Mouse (Mus musculus) neural tube, embryonic 12.5 days (tissue): ENCODE measurements at regions not wholly inside any gene's neighbourhood (a gene's known extent, or its start where the extent isn't known, plus 50 kb on each side); places are given as distances from the start of the nearest gene placed in this dataset.

Experiments used
- ATAC-seq: fragments of 200-750 bp; cut with Nextera tagmentation; 2 replicates; pipeline ENCODE4 v1.8.0; 2017; ENCODE audit warnings: low read depth, mild to moderate bottlenecking, moderate TSS enrichment, moderate library complexity; ENCODE audit not compliant: low FRiP score
- H3K27ac ChIP-seq: fragments of 300-500 bp; sonication (generic); 2 replicates; pipeline ENCODE4 v1.5.1; 2016
- H3K27me3 ChIP-seq: fragments of 300-500 bp; sonication (generic); replicated peaks from 2 replicates; pipeline ENCODE4 v1.6.1; 2016; ENCODE audit warnings: mild to moderate bottlenecking
- H3K36me3 ChIP-seq: fragments of 300-500 bp; sonication (generic); 2 replicates; pipeline ENCODE4 v1.6.1; 2016; ENCODE audit warnings: mild to moderate bottlenecking
- H3K4me1 ChIP-seq: fragments of 300-500 bp; sonication (generic); 2 replicates; pipeline ENCODE4 v1.6.1; 2016
- H3K4me2 ChIP-seq: fragments of 300-500 bp; sonication (generic); replicated peaks from 2 replicates; pipeline ENCODE4 v1.6.1; 2016; ENCODE audit warnings: mild to moderate bottlenecking
- H3K4me3 ChIP-seq: fragments of 300-500 bp; sonication (generic); 2 replicates; pipeline ENCODE4 v1.5.1; 2016
- H3K9ac ChIP-seq: fragments of 300-500 bp; sonication (generic); 2 replicates; pipeline ENCODE4 v1.6.1; 2016; ENCODE audit warnings: mild to moderate bottlenecking
- H3K9me3 ChIP-seq: fragments of 300-500 bp; sonication (generic); 2 replicates; pipeline ENCODE4 v1.6.1; 2016; ENCODE audit warnings: mild to moderate bottlenecking
- WGBS: fragments of 180-500 bp; shearing (Covaris S2); methylation state at CpG from one replicate; pipeline ENCODE4 v1.1.7; 2016; 5-methylcytosine and 5-hydroxymethylcytosine counted together

DNA sequence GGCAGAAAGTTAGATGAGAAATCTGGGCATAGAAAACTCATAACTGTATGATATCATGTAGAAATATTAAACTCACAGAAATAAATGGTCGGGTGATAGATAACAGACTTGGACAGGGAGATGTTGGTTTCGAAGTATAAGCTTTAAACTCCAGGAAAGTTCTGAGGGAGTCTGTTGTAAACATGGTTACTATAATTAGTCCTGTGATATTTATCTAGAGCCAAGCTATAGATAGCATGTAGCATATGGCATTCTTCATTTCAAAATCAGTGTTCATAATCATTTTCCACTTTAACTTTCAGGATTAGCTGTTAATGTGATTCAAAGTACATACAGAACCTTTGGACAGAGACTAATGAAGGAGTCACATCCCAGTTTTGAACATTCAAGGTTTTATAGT, 387.5 kb upstream of the Xrcc4 start:
- 88% methylated on average over 2 of the region's 2 CpGs for WGBS
- no peaks in the 10 kb centered on the region for H3K36me3 ChIP-seq
- no peak overlapping the region for H3K27ac ChIP-seq
- H3K9ac ChIP-seq: no peak overlapping the region
- H3K4me3 ChIP-seq: no peak overlapping the region
- no peaks in the 10 kb centered on the region for H3K9me3 ChIP-seq
- no peak overlapping the region for H3K4me2 ChIP-seq
- no peaks in the 10 kb centered on the region for H3K4me1 ChIP-seq
- ATAC-seq: no peak
- no peaks in the 10 kb centered on the region for H3K27me3 ChIP-seq

DNA sequence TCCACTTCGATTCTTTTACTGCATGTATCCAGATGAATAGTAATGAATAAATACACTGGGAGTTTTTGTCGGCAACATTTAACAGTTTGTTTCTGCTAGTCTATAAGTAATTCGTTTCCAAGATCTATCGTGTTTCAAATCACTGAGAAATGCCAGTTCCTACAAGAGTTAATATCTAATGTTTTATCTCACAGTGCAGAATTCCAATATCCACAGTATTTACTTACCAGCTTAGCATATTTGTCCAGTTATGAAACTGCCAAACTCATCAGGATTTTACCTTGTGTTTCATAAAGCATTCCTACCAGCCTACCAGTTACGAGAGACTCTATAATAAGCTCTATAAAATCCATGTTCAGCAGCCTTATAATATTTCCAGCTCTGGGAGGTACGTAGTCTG, 385.1 kb upstream of the Xrcc4 start:
- ATAC-seq: no peak
- Histone ChIP-seq H3K27me3 (no peaks in the 10 kb centered on the region), H3K4me2 (no peak overlapping the region), H3K36me3 (no peaks in the 10 kb centered on the region), H3K27ac (no peak overlapping the region), H3K4me1 (no peaks in the 10 kb centered on the region), H3K4me3 (no peak overlapping the region), H3K9me3 (no peaks in the 10 kb centered on the region), H3K9ac (no peak overlapping the region)
- WGBS: 92% methylated on average over 6 of the region's 6 CpGs

DNA sequence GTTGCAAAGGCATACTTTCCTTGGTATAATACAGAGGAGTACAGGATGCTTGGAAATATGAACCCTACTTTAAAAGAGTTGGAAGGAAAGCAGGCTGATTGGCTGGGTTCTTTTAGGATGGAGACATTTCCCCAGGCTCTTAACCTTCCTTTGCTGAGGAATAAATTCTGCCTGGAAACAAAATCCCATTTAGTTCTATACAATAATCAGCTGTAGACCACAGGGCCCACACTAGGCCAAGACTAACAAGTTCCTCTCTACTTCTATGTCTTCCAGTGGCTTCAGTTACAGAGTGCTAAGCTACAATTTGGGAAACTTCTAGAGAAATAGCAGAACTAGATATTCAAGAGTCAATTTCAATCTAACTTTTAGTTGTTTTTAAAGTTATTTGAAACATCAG, 384.6 kb upstream of the Xrcc4 start:
- no peaks in the 10 kb centered on the region for H3K27me3 ChIP-seq
- H3K4me2 ChIP-seq: no peak overlapping the region
- H3K27ac ChIP-seq: no peak overlapping the region

GRCm38 (mm10) chr13:90473041-90473825, 383.8 kb upstream of the Xrcc4 start:
- Histone ChIP-seq H3K4me3 (no peak overlapping the region), H3K36me3 (no peaks in the 10 kb centered on the region), H3K27me3 (no peaks in the 10 kb centered on the region), H3K27ac (no peak overlapping the region), H3K4me2 (no peak overlapping the region), H3K9ac (no peak overlapping the region), H3K4me1 (no peaks in the 10 kb centered on the region), H3K9me3 (no peaks in the 10 kb centered on the region)
- ATAC-seq: no peak
- 83% methylated on average over 8 of the region's 8 CpGs for WGBS

More for the DNA sequence above, 384.6 kb upstream of the Xrcc4 start:
- H3K9ac ChIP-seq: no peak overlapping the region
- H3K4me1 ChIP-seq: no peaks in the 10 kb centered on the region
- no peaks in the 10 kb centered on the region for H3K36me3 ChIP-seq
- no peaks in the 10 kb centered on the region for H3K9me3 ChIP-seq
- H3K4me3 ChIP-seq: no peak overlapping the region
- ATAC-seq: no peak

- Histone ChIP-seq H3K9ac (no peak overlapping the region), H3K4me3 (no peak overlapping the region), H3K27me3 (no peaks in the 10 kb centered on the region), H3K4me2 (no peak overlapping the region), H3K9me3 (no peaks in the 10 kb centered on the region), H3K27ac (no peak overlapping the region), H3K4me1 (no peaks in the 10 kb centered on the region), H3K36me3 (no peaks in the 10 kb centered on the region)
- no peak for ATAC-seq
- WGBS: 78% methylated on average over 5 of the region's 5 CpGs
These were observed 376.7 kb upstream of the Xrcc4 start for GRCm38 (mm10) chr13:90466096-90466495.

GRCm38 (mm10) chr13:90464051-90464450, 374.6 kb upstream of the Xrcc4 start:
- WGBS: 83% methylated on average over 2 of the region's 2 CpGs
- Histone ChIP-seq H3K4me3 (no peak overlapping the region), H3K36me3 (no peaks in the 10 kb centered on the region), H3K9me3 (no peaks in the 10 kb centered on the region), H3K9ac (no peak overlapping the region), H3K4me2 (no peak overlapping the region), H3K27ac (no peak overlapping the region), H3K4me1 (no peaks in the 10 kb centered on the region), H3K27me3 (no peaks in the 10 kb centered on the region)
- no peak for ATAC-seq

DNA sequence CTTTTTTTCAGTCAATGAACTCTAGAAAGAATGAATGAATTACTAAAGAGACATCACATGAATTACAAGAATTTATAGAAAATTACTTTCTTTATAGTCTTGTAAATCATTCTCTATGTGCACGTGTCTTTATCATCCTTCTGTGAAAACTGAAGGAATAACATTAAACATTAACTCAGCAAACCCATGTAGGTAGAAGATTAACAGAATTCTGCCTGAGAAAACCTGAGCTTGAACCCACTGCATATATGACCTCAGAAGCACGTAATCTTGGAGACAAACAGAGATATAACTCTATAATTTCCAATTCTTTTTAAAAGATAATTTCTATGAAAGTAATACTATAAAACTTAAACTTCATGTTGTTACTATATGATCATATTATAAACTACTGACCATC, 374.0 kb upstream of the Xrcc4 start:
- Histone ChIP-seq H3K4me3 (no peak overlapping the region), H3K4me2 (no peak overlapping the region), H3K9me3 (no peaks in the 10 kb centered on the region), H3K4me1 (no peaks in the 10 kb centered on the region), H3K27me3 (no peaks in the 10 kb centered on the region), H3K36me3 (no peaks in the 10 kb centered on the region), H3K27ac (no peak overlapping the region), H3K9ac (no peak overlapping the region)
- ATAC-seq: no peak
- 72% methylated on average over 2 of the region's 2 CpGs for WGBS

DNA sequence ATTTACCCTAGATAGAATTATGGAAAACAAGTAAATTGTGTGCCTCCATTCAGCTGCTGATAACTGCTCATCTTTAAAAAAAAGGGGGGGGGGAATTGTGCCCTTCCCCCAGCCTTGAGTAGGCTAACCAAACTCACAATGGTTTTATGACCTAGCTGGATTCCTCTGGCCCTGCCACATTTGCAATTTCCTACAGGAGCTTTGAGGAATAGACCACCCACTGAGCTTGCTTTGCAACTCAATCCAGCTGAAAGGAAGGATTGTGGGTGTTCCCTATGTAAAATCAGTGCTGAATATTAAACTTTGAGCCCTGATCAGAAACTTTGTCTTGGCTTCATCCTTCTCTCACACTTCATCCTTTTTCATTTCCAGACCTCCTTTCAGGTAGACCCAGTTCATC, 365.2 kb upstream of the Xrcc4 start:
- no peaks in the 10 kb centered on the region for H3K9me3 ChIP-seq
- no peaks in the 10 kb centered on the region for H3K4me1 ChIP-seq
- H3K36me3 ChIP-seq: no peaks in the 10 kb centered on the region
- ATAC-seq: no peak
- H3K27ac ChIP-seq: no peak overlapping the region
- H3K27me3 ChIP-seq: no peaks in the 10 kb centered on the region
- H3K4me2 ChIP-seq: no peak overlapping the region
- no peak overlapping the region for H3K9ac ChIP-seq
- H3K4me3 ChIP-seq: no peak overlapping the region

- H3K36me3 ChIP-seq: no peaks in the 10 kb centered on the region
- H3K4me1 ChIP-seq: no peaks in the 10 kb centered on the region
- 0 out of 2 replicates have a peak, but pooled peaks cover 3% of the 10 kb centered on the region for H3K9me3 ChIP-seq
- H3K27me3 ChIP-seq: no peaks in the 10 kb centered on the region
- H3K4me2 ChIP-seq: no peak overlapping the region
- no peak overlapping the region for H3K9ac ChIP-seq
- H3K27ac ChIP-seq: no peak overlapping the region
- H3K4me3 ChIP-seq: no peak overlapping the region
- 87% methylated on average over 3 of the region's 3 CpGs for WGBS
- ATAC-seq: no peak
These were observed 337.5 kb upstream of the Xrcc4 start for GRCm38 (mm10) chr13:90426901-90427300.

DNA sequence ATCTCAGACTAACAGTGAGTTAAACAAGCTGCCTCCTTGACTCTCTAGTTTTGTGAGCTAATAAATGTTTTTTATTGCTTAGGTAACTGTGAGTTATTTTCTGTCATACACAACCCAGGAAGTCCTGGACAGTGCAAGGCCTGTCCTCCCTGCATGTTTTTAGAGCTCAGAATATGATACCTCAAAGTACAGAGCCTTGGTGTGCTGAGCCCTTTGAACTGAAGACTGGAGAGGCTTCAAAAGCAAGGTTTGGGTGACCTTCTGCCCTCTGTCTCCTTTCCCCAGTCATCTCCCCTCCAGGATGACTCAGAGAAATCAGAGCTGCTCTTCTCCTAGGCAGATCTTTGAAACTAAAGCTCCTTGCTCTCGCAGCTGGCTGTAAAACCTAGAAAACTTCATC, 336.0 kb upstream of the Xrcc4 start:
- WGBS: 71% methylated on average over 1 of the region's 1 CpGs
- Histone ChIP-seq H3K36me3 (no peaks in the 10 kb centered on the region), H3K4me3 (no peak overlapping the region), H3K9ac (no peak overlapping the region), H3K27ac (no peak overlapping the region), H3K4me2 (no peak overlapping the region), H3K4me1 (no peaks in the 10 kb centered on the region), H3K9me3 (0 out of 2 replicates have a peak, but pooled peaks cover 3% of the 10 kb centered on the region), H3K27me3 (no peaks in the 10 kb centered on the region)
- ATAC-seq: no peak

- H3K9ac ChIP-seq: no peak overlapping the region
- H3K4me3 ChIP-seq: no peak overlapping the region
- no peak overlapping the region for H3K4me2 ChIP-seq
- no peaks in the 10 kb centered on the region for H3K36me3 ChIP-seq
- WGBS: 87% methylated on average over 5 of the region's 5 CpGs
- no peaks in the 10 kb centered on the region for H3K4me1 ChIP-seq
- 0 out of 2 replicates have a peak, but pooled peaks cover 3% of the 10 kb centered on the region for H3K9me3 ChIP-seq
- H3K27ac ChIP-seq: no peak overlapping the region
- ATAC-seq: no peak
- H3K27me3 ChIP-seq: no peaks in the 10 kb centered on the region
These were observed 335.1 kb upstream of the Xrcc4 start for GRCm38 (mm10) chr13:90424541-90424940.

- H3K36me3 ChIP-seq: no peaks in the 10 kb centered on the region
- no peak for ATAC-seq
- H3K9ac ChIP-seq: no peak overlapping the region
- no peaks in the 10 kb centered on the region for H3K27me3 ChIP-seq
- H3K4me2 ChIP-seq: no peak overlapping the region
- H3K4me3 ChIP-seq: no peak overlapping the region
- no peak overlapping the region for H3K27ac ChIP-seq
- H3K4me1 ChIP-seq: no peaks in the 10 kb centered on the region
- H3K9me3 ChIP-seq: no peaks in the 10 kb centered on the region
- 55% methylated on average over 4 of the region's 4 CpGs for WGBS
These were observed 331.6 kb upstream of the Xrcc4 start for GRCm38 (mm10) chr13:90420966-90421365.

DNA sequence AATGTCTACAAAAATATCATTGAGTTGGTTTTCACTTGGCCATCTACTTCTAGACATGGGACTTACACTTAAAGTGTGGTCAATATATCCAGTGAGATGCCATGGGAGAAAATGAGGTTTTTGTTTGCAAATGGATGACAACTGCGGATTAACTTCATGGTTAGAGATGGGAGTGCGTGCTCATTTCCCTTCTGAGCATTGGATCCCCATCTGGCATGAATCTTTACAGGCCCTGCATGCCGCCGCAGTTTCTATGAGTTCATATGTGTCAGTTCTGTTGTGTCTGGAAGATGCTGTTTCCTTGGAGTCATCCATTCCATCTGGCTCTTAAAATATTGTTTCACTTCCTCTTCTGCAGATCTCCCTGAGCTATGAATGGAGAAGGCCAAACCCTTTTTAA, 315.0 kb upstream of the Xrcc4 start:
- Histone ChIP-seq H3K9me3 (no peaks in the 10 kb centered on the region), H3K4me2 (no peak overlapping the region), H3K4me3 (no peak overlapping the region), H3K4me1 (no peaks in the 10 kb centered on the region), H3K36me3 (no peaks in the 10 kb centered on the region), H3K9ac (no peak overlapping the region), H3K27ac (no peak overlapping the region), H3K27me3 (no peaks in the 10 kb centered on the region)
- ATAC-seq: no peak
- 94% methylated on average over 4 of the region's 4 CpGs for WGBS
